Mouse (Mus musculus) embryonic stem cell, embryonic (primary cell): ENCODE measurements around the gene Rnf145.
"Not testable (repeated sequence)": the region's sequence is repeated elsewhere in the genome, so short reads cannot be mapped to it uniquely, and the experiment has no call there.

ENCODE experiments used
- CTCF ChIA-PET, 4 experiments: fragments of 300-600 bp in 2 of 4; fragments of 350-600 bp in 2 of 4; sonication (Branson Sonifier 250); formaldehyde crosslinking; loops; one replicate each; lab custom pipeline; 2022; ENCODE audit warnings: inconsistent platforms in 2 of 4; lab: Charles Lee
- POLR2A ChIA-PET, 4 experiments: fragments of 300-600 bp in 2 of 4; fragments of 350-600 bp in 2 of 4; sonication (Branson Sonifier 250); formaldehyde crosslinking; loops; one replicate each; lab custom pipeline; 2022; ENCODE audit warnings: antibody characterized with exemption in 4 of 4, inconsistent platforms in 1 of 4; lab: Charles Lee

Rnf145 gene

GRCm38 (mm10) chr11:44570336-44570735 is 51.6 kb downstream of the Rnf145 start:
- POLR2A ChIA-PET: not testable (repeated sequence)
- CTCF ChIA-PET: interaction anchor here in 2 of 4 experiments (0.7 to 1.1 kb wide), 2 partner anchors 11 to 117 kb away, joined by 3 read pairs; no protein-coding TSS in a partner anchor

- POLR2A ChIA-PET: no interaction called here
- CTCF ChIA-PET: interaction anchor here in 2 of 4 experiments (0.8 to 1.0 kb wide), 2 partner anchors 8 to 9 kb away, joined by 3 to 4 read pairs; no protein-coding TSS in a partner anchor
Observed at GRCm38 (mm10) chr11:44572781-44573180, 54.0 kb downstream of the Rnf145 start.

DNA sequence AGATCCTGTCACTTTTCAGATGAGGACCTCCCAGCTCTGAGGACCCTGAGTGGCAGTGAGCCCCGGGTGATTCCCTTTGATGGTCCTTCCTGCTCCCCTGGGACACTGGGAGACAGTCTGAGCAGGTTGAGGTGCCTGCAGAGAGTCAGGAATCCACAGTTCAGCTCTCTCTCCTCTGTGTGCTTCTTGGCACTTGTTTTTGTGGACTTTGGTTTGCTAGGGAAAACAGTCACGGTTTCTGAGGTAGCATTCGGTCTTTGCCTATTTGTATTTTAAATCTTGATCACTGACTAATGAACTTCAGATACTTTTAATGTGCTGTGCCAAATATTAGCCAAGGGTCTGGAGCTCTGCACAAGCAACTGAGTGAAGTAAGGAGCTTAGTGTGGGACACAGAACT is 54.6 kb downstream of the Rnf145 start:
- CTCF ChIA-PET: interaction anchor here in 1 of 4 experiments (0.8 kb wide), 1 partner anchor 8 kb away, joined by 4 read pairs; no protein-coding TSS in a partner anchor
- POLR2A ChIA-PET: no interaction called here

GRCm38 (mm10) chr11:44574391-44574790 is 55.6 kb downstream of the Rnf145 start:
- CTCF ChIA-PET: no interaction called here
- POLR2A ChIA-PET: interaction anchor here in 1 of 4 experiments (1.1 to 1.5 kb wide), 2 partner anchors 9 to 18 kb away, joined by 3 read pairs; no protein-coding TSS in a partner anchor

DNA sequence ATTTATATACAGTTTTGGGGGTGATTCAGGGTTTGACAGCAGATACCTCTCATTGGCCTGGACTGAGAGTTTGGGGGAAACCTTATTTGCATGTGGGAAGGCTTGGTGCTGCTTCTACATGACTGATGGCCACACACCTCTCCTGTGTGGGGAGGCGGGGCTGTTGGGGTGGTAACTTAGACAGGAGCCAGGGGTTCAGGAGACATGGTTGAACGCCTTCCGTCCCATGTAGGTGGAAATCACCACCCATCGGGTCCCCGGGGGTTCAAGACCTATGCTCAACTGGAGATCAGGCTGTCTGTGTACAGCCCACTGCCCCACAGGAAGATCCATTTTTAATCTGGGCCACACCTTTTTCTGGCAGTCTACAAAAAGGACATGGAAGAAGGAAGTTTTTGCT is 56.1 kb downstream of the Rnf145 start:
- ChIA-PET POLR2A (interaction anchor here in 1 of 4 experiments (1.1 to 1.5 kb wide), 2 partner anchors 10 to 18 kb away, joined by 3 read pairs; no protein-coding TSS in a partner anchor), CTCF (no interaction called here)

DNA sequence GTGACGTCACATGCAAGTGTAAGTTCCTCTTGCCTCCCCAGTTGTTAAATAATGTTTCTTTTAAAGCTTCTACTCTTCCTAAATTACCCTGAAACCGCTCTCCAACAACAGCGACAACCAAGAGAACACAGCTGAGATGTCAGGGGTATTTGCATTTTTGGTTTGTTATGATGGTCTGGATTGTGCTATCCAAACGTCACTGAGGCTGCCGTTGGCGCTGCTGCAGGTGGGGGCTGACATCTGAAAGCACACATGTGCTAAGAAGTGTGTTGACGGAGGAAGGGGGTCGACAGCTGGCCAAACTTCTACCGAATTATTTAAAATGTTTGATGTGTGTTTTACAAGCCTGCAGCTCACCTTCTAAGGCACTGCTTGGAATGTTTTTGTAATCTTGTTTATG is 59.1 kb downstream of the Rnf145 start:
- ChIA-PET POLR2A (interaction anchor here in 1 of 4 experiments (1.1 to 1.2 kb wide), 2 partner anchors 9 to 18 kb away, joined by 3 read pairs; no protein-coding TSS in a partner anchor), CTCF (interaction anchor here in 3 of 4 experiments (0.6 to 0.7 kb wide), 3 partner anchors 60 to 1160 kb away, joined by 3 to 4 read pairs (median 4); no protein-coding TSS in a partner anchor)

DNA sequence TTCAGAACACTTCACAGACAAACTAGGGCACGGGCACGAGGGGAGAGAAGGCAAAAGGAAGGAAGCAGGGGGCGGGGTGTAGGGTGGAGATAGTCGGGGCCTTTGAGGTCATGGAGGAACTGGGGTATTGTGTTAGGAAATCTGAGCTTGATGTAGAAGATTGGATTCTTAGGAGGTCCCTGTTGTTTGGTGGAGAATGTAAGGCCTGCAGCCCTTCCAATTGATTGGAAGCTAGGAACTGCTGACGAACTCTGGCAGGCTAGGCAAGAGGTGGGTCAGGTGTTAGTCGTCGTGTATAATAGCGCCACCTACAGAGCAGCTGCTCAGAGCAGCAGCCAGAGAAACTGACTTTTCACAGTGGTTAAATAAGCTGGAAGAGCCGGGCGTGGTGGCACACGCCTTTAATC is 62.5 kb downstream of the Rnf145 start:
- ChIA-PET CTCF (interaction anchor here (0.6 to 1.6 kb wide), 50 partner anchors 8 to 1724 kb away, joined by 3 to 16 read pairs (median 4); partner anchors contain the start of genes Il12b (in 1 of the 4), Rnf145 (in 1 of the 4) and Ublcp1 (in 1 of the 4)), POLR2A (interaction anchor here (0.6 to 1.2 kb wide), 8 partner anchors 30 to 1148 kb away, joined by 3 to 7 read pairs (median 4); no protein-coding TSS in a partner anchor)

GRCm38 (mm10) chr11:44586047-44586696 is 67.4 kb downstream of the Rnf145 start:
- POLR2A ChIA-PET: interaction anchor here in 2 of 4 experiments (0.6 to 1.0 kb wide), 3 partner anchors 8 to 530 kb away, joined by 3 to 4 read pairs (median 4); no protein-coding TSS in a partner anchor
- CTCF ChIA-PET: interaction anchor here (0.6 to 0.8 kb wide), 5 partner anchors 7 to 1043 kb away, joined by 3 to 7 read pairs (median 4); no protein-coding TSS in a partner anchor

DNA sequence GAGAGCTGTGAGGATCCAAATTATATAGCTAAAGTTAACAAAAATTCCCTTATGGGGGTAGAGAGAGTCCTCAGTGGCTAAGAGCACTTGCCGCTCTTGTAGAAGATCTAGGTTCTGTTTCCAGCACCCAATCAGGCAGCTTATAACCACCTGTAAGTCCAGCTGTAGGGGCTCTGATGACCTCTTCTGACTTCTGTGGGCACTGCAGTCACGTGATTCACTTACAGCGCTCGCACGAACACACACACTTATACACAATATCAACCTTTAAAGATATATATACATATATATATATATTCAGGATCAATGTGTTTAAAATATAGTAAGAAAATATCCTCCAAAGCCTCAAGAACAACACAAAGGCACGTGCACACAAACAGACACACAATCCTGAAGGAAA is 74.3 kb downstream of the Rnf145 start:
- ChIA-PET POLR2A (interaction anchor here in 1 of 4 experiments (1.4 kb wide), 1 partner anchor 19 kb away, joined by 3 read pairs; no protein-coding TSS in a partner anchor), CTCF (interaction anchor here in 2 of 4 experiments (0.7 to 1.4 kb wide), 2 partner anchors 12 to 19 kb away, joined by 3 to 6 read pairs; no protein-coding TSS in a partner anchor)

DNA sequence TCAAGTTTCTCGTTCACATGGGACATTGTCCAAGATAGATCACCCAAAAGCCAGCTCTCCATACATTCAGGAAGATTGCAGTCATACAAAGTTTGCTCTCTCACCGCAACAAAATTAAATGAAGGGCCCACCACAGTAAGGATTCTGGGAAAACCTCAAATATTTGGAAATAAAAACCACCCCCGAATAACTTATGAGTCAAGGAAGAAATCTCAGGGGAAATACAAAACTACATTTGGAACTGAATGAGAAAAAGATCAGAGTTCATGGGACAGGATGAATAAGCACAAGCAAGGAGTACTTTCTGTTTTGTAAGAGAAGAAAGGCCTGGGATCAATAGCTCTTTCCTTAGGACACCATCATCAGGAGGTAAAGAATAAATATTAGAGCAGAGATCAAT is 76.0 kb downstream of the Rnf145 start:
- ChIA-PET POLR2A (no interaction called here), CTCF (interaction anchor here in 1 of 4 experiments (0.6 kb wide), 1 partner anchor 1333 kb away, joined by 7 read pairs; no protein-coding TSS in a partner anchor)

DNA sequence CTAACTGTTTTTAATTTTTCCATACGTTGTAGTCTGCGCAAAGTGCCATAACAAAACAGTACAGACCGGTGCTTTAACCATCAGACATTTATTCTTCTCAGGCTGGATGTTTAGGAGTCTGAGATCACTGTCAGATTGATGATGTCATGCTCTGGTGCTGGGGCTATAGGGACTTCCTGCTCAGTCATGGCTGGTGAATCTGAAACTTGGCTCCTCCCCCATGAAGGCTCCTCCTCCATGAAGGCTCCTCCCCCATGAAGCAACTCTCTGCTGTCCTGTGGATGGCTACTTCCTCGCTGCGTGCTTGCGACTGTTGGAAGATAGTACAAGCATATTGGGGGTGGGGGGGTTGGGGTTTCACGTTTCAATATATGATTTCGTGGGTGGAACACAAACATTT is 88.1 kb downstream of the Rnf145 start:
- CTCF ChIA-PET: interaction anchor here in 1 of 4 experiments (0.8 kb wide), 1 partner anchor 26 kb away, joined by 3 read pairs; no protein-coding TSS in a partner anchor
- POLR2A ChIA-PET: interaction anchor here in 2 of 4 experiments (0.6 to 1.3 kb wide), 3 partner anchors 384 to 606 kb away, joined by 3 read pairs; no protein-coding TSS in a partner anchor

DNA sequence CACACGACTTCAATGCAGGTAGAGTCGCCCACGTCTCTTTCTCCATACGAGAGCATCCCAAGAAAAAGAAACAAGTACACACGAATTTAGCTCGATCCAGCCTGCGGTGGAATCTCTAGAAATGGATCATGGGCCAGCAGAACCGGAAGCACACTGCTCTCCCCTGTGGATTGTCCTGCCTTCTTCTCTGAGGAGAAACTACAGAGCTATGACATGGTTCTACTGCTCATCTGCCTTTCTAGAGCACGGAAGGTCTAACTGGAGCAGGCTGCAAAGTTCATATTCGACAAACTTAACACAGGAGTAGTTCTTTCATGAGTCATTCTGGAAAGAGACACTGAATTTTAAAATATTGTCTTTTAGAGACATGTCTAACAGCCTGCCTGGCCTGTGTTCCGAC is 89.9 kb downstream of the Rnf145 start:
- CTCF ChIA-PET: interaction anchor here in 1 of 4 experiments (0.7 kb wide), 1 partner anchor 929 kb away, joined by 7 read pairs; no protein-coding TSS in a partner anchor
- POLR2A ChIA-PET: interaction anchor here in 1 of 4 experiments (0.6 to 0.7 kb wide), 3 partner anchors 100 to 851 kb away, joined by 3 read pairs; no protein-coding TSS in a partner anchor

DNA sequence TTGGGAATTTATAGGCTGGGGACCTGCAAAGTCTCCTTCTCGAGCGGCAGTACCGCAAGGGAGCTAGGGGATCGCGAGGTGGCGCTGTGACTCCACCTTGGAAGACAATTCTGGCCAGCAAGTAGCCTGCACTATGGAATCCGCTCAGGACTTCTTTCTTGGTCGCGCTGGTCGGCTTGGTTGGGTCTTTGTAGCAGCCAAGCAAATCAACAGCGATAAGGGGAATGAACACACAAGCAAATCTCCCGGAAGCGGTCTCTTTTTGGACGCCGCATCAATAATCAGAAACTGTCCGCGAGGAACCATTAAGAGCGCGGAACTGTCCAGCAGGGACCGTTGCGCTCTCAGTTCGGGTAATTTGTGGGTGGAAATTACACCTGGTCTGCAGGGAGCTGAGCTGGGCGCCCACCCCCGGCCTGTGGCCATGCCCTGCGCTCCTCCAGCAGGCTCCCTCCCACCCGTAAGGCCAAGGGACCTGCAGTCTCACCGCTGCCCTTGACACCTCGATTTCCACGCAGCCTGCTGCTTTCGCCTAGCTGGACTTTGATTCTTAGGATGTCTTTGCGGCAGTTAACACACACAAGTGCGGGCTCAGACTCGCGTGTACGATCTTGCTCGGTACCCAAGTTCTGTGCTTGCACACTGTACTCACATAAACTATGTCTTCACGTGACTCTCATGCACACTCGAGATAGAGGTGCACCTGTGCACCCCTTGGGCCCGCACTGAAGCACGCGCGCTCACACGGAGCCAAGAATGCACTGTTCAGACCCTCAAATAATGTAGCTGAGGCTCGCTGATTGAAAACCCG is 92.4 kb downstream of the Rnf145 start:
- POLR2A ChIA-PET: interaction anchor here in 3 of 4 experiments (0.5 to 3.6 kb wide), 16 partner anchors 10 to 397 kb away, joined by 3 to 18 read pairs (median 3); no protein-coding TSS in a partner anchor
- CTCF ChIA-PET: interaction anchor here (0.5 to 3.0 kb wide), 36 partner anchors 8 to 1316 kb away, joined by 3 to 17 read pairs (median 5); no protein-coding TSS in a partner anchor

GRCm38 (mm10) chr11:44612156-44612555 is 93.4 kb downstream of the Rnf145 start:
- POLR2A ChIA-PET: interaction anchor here (0.6 to 3.6 kb wide), 22 partner anchors 9 to 1186 kb away, joined by 3 to 18 read pairs (median 3); partner anchors contain the start of gene Pttg1 (in 1 of the 4)
- CTCF ChIA-PET: interaction anchor here (0.6 to 3.0 kb wide), 23 partner anchors 8 to 1625 kb away, joined by 3 to 16 read pairs (median 6); no protein-coding TSS in a partner anchor

- CTCF ChIA-PET: interaction anchor here (0.6 to 3.0 kb wide), 17 partner anchors 9 to 1624 kb away, joined by 3 to 14 read pairs (median 4); no protein-coding TSS in a partner anchor
Observed at GRCm38 (mm10) chr11:44612681-44613410, 94.1 kb downstream of the Rnf145 start.

DNA sequence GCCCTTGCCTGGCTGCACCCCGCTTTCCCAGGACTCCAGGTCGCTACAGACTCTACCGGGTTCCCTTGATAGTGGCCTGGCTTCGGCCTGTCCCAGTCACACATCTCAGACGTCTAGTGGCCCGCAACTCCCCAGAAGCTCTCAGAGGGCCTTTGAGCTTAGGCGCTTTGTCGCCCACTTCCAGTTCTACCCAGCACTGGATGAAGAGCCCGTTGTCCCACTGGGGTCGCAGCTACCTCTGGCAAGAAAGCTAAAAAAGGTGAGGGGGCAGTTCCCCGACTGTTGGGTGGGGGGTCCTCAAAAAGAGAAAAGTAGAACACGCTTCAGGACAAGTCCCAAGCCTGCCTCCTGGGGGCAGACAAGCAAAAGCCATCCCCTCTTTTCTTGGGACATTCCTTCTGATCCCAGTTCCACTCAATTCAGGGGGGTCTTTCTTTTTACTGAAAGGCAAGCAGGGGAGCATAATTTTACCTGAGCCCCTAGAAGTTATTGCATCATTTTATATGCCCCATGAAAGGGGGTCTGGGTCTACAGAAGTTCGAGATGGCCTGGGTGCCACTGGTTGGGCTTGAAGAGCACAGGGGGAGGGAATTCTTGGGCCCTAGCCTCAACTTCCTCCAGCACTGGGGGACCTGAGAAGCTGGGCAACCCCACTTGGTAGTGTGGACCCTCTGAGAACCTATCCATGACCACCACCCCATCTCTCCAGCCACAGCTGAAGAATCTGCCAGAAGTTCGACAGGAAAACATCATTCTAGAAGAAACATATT is 94.8 kb downstream of the Rnf145 start:
- POLR2A ChIA-PET: interaction anchor here in 2 of 4 experiments (1.0 to 3.6 kb wide), 6 partner anchors 8 to 394 kb away, joined by 3 to 18 read pairs (median 4); no protein-coding TSS in a partner anchor
- CTCF ChIA-PET: interaction anchor here in 3 of 4 experiments (0.8 to 1.8 kb wide), 8 partner anchors 32 to 409 kb away, joined by 3 to 6 read pairs (median 4); no protein-coding TSS in a partner anchor

More at GRCm38 (mm10) chr11:44612681-44613410, 94.1 kb downstream of the Rnf145 start:
- POLR2A ChIA-PET: interaction anchor here in 2 of 4 experiments (0.6 to 3.6 kb wide), 11 partner anchors 9 to 427 kb away, joined by 3 to 18 read pairs (median 3); no protein-coding TSS in a partner anchor
